Mouse (Mus musculus) right cerebral cortex, postnatal 14 days (tissue): ENCODE results near the gene 2010109A12Rik.

Source experiments
- DNase-seq: peaks from one replicate; pipeline ENCODE4 v3.0.0; 2022

Gene 2010109A12Rik

GRCm38 (mm10) chr5:93206109-93207005, at the start of gene 2010109A12Rik, which contains the start of gene Ccni:
Gene 2010109A12Rik, plus strand, starts transcription at chr5:93206518.
Gene Ccni, minus strand, starts transcription at chr5:93206495.
- DNase-seq, result peak; percentile 95

- peak; percentile 53 for DNase-seq
Observed at GRCm38 (mm10) chr5:93163541-93163940, 42.8 kb upstream of the 2010109A12Rik start.

DNA sequence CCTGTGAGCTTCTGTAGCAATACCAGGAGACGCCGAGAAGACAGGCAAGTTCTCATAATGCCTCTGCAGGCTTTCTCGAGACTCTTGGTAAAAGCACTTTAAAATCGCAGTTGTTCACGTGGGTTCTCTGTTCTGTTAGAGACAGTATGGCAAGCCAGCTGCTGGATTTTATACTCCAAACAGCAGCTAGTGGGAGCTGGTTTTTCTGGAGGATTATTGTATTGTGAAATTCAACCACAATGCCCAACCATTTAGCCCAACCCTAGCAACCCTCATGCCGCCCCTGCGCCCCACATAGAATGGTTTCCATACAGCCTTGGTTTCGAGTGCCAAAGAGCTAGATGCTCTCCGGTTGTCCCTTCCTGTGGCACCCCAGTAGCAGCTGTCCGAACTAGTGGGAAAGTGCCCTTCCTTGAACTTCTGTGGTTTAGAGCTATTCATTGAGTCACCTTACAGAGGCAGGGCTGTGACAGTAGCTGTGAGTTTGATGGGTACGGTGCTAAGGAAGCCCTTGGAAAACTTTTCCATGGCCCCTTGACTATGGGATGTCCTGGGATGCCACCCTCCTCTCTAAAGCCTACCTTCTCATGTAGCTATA, 38.3 kb upstream of the 2010109A12Rik start:
- no peak for DNase-seq

- DNase-seq, result no peak
Observed at GRCm38 (mm10) chr5:93168654-93169053, 37.7 kb upstream of the 2010109A12Rik start.

DNA sequence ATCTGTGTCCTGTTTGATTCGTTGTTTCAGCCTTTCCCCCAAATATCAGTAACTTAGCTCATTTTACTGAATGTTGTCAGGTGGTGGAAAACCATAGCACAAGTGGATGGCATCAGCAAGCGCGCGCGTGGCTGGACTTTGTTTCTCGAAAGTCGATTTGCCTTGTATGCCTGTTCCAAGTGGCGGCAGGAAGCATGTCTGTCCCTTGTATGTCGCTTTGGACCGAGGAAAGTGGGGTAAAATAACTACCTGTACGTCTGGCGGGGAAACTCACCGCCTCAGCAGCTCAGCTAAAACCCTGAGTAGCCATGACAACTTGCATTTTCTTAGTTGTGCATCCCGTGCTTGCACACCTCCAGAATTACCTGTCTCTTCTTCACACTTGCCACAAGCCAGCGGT, 34.9 kb upstream of the 2010109A12Rik start:
- DNase-seq, result no peak

GRCm38 (mm10) chr5:93172536-93172935, 33.8 kb upstream of the 2010109A12Rik start:
- no peak for DNase-seq

DNA sequence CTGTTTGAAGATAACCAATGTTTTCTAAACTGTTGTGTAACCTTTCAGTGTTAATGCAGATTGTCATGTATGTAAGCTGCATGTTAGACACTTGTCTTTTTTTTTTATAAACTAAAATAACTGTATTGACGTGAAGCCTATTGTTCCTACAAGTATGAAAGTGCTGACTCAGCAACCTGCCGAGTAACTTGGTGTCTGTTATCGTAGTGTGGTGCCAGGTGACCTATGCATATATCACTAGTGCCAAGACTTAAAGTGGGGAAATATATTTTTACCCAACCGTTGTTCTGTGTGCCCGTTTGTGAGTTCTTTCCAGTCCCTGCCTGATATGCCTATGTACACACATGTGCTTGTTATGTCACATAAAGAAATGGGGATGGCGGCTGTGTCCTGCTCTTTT, 31.6 kb upstream of the 2010109A12Rik start:
- DNase-seq, result no peak

- DNase-seq, result no peak
Observed at GRCm38 (mm10) chr5:93178616-93179015, 27.7 kb upstream of the 2010109A12Rik start.

GRCm38 (mm10) chr5:93180252-93180651, 26.1 kb upstream of the 2010109A12Rik start:
- no peak for DNase-seq

GRCm38 (mm10) chr5:93183311-93183710, 23.0 kb upstream of the 2010109A12Rik start:
- DNase-seq, result no peak

GRCm38 (mm10) chr5:93184548-93184947, 21.8 kb upstream of the 2010109A12Rik start:
- no peak for DNase-seq

DNA sequence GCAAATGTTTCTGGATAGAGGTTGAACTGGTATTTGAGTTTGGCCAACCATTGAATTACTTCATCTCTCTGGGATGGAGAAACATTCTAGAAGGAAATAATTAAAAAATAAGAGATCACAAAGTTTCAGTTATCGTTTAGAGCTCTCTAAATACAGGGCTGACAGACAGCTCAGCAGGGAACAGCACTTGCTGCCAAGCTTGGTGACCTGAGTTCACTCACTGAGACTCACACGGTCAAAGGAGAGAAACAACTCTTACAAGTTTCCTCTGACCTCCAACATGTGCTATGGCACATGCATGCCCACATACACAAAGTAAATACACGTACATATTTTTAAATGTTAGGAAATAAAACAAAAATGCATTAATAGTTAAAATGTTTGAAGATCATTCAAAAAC, 16.7 kb upstream of the 2010109A12Rik start:
- DNase-seq, result no peak

DNA sequence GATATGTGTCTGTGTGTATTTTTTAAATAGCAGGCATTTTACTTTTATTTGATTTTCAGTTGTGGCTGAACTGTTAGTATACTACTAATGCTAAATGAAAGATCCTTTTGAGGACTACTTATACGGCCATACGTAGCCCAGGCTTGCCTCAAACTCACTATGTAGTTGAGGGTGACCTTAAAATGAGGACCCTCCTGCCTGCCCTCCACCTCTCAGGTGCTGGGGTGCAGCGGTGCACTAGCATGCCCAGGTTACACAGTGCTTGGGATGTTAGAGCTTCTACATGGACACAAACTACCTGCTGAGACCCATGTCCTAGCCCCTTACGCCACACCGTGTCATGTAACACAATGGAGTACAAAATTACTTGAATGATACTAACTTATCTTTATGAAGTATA, 15.9 kb upstream of the 2010109A12Rik start:
- no peak for DNase-seq

DNA sequence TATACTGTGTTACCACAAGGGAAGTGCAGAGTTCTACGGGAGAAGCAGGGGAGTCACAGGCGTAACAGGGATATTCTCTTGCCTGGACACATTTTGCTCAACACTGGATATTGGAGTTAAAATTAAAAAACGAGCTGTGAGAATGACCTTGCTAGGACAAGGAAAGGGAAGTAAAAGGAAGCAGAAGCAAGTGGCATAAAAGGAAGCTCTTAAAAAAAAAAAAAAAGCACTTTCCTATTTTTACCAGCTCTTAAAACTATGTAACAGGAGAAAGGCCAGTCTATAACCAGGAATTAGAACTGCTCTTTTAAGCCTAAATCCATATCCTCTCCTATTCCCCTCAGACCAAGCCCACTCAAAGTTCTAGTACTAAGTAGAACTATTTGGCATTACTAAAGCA, 8.1 kb upstream of the 2010109A12Rik start:
- no peak for DNase-seq

DNA sequence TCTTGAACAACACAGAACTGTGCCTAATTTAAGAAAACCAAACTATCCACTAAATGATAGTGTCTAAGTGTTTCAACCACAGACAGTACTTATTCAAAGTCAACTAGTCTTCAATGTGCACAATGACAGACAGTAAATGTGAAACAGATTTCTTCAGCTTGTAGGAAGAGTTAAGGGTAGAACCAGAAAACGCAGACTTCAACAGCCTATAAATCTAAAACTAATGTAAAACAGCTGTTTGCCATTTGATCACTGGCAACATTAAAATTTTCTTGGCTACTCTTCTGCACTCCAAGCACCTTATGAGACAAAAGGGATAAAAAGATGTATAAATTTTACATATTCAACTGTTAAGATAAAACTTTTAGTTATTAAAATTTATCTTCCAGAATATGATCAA, 5.1 kb upstream of the 2010109A12Rik start:
- no peak for DNase-seq

GRCm38 (mm10) chr5:93205371-93206108, 778 bp upstream of the 2010109A12Rik start:
- DNase-seq, result peak; percentile 47

DNA sequence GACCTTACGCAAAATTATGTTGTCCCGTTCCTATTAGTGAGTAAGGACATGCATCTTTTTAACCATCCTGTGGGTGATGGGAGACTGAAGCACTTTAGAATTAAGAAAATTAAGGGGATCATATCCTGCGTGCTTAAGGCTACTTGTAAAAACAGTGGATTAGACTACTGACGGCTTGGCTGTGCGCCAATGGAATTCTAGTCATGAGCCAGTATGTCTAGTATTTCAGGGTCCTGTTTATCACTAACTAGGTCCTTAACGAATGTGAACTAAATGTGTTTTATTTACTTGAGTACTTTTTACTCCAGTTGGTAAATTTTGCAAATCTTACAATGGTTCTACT, 659 bp downstream of the 2010109A12Rik start:
- peak; percentile 57 for DNase-seq

- DNase-seq, result no peak
Observed at GRCm38 (mm10) chr5:93207555-93207954, 1.2 kb downstream of the 2010109A12Rik start.

- no peak for DNase-seq
Observed at GRCm38 (mm10) chr5:93218375-93218774, 12.1 kb downstream of the 2010109A12Rik start.

- DNase-seq, result no peak
Observed at GRCm38 (mm10) chr5:93221661-93222060, 15.3 kb downstream of the 2010109A12Rik start.

DNA sequence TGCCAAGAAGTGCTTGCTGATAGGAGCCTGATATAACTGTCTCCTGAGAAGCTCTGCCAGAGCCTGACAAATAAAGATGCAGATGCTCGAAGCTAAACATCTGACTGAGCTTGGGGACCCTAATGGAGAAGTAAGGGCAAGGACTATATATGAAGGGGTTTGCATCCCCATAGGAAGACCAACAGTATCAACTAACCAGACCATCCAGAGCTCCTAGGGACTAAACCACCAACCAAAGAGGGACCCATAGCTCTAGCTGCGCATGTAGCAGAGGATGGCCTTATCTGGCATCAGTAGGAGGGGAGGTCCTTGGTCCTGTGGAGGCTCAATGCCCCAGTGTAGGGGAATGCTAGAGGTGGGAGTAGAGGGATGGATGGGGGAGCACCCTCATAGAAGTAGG, 18.2 kb downstream of the 2010109A12Rik start:
- no peak for DNase-seq

DNA sequence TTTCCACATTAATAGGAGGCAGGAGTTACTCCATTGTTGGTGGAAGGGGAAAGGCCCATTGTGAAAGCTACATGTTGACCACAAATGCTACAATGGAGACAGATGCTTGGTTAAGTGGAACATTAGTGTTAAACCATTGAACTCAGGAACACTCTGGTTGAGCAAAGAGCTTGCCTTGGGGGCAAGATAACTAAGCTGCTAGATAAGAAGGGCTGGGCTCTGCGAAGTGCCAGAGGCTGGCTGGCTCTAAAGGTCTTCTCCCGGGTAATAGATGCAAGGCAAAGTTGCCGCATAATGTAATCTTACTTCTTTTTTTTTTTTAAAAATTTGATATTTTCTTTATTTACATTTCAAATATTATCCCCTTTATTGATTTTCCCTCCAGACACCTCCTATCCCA, 20.8 kb downstream of the 2010109A12Rik start:
- DNase-seq, result no peak

GRCm38 (mm10) chr5:93229527-93229926, 23.2 kb downstream of the 2010109A12Rik start:
- DNase-seq, result no peak

GRCm38 (mm10) chr5:93231721-93232120, 25.4 kb downstream of the 2010109A12Rik start:
- DNase-seq, result no peak
